Mouse (Mus musculus): Measurements from ENCODE around the gene Ankrd22.

The Ankrd22 gene

DNA sequence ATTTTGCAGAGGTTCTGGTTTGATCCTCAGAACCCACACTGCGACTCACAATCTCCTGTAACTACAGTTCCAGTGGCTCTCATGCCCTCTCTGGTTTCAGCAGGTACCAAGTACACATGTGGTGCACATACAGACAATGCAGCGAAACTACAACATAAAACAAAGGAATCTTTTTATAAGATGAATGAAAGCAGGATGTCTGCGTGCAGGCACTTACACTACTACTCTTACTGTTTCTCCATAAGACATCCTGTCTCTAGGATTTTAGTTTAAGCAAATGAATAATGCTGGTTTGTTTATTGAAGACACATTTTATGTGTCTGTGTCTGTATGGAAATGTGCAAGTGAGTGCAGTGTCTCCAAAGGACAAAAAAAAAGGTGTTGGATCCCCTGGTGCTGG, 15.4 kb upstream of the Ankrd22 start:
- DNase-seq (ENCODE audit: low spot score in 2 of 2) = no peak

DNA sequence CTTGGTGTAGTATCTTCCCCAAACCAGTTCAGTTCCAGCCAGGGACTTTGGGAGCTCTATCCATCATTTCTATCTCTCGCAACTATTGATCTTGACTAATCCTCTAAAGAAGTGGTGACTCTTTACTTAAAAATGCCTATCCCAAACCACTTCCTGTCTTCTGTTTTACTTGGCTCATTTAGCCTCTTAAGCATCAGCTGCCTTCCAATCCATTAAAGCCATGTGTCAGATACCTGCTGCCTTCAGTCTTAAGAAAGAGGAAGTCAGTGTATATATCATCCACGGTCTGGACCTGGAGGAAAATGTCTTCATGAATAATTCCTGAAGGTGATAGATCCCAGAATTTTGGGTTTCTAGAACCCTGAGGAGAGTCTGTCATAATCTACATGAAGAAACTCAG, 14.5 kb upstream of the Ankrd22 start:
- DNase-seq (ENCODE audit: low spot score in 2 of 2) = no peak

DNA sequence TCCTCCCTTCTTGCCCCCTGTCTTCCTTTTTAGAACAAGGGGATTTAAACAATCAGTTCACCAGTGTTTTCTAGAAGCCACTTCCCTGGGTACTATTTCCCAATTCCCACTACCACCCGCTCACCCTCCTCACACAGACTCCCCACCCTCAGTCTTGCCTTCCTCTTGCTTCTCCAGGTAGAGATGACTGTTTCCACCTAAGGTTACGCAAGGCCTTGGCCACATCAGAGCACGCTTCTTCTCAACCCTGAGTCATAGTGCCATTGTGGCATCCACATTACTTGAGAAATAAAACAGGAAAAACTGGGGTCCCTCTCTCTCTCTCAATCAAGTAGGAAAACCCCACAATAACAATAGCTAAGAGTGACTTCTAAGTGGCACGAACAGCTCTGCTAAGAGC, 13.3 kb upstream of the Ankrd22 start:
- no peak for DNase-seq (ENCODE audit: low spot score in 2 of 2)

DNA sequence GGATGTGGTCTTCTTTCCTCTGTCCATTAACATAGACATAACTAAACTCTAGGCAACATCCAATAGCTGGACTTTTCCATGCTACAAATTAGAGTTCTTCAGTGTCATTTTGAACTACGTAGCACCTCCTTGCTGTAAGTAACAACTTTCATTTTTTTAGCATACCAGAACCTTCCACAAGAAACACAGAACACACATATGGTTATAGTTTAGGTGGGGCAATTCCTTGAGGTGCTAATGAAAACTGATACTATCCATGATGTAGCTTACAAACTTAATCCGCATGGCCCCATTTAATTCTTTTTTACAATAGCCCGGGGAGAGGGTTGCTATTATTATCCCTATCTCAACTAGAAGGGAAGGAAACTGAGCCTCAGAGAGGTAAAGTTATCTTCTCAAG, 8.2 kb upstream of the Ankrd22 start:
- no peak for DNase-seq (ENCODE audit: low spot score in 2 of 2)

DNA sequence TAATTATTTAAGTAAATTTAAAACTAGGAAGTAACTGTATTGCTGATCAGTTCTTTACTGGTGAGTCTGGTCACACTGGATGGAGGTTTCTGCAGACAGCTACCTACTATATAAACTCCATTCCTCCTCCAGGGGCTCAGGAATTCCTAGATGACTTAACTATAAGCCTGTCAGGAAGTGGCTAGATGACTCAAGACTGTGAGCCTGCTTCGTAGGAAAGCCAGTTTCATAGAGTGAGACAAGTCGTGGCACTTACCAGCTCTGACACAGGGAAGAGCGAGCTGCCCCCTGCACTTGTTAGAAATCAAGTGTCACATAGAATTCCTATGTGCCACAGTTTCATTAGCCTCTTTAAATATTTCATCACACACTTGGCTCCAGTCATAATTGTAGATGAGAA, 5.3 kb upstream of the Ankrd22 start:
- no peak for DNase-seq (ENCODE audit: low spot score in 2 of 2)

DNA sequence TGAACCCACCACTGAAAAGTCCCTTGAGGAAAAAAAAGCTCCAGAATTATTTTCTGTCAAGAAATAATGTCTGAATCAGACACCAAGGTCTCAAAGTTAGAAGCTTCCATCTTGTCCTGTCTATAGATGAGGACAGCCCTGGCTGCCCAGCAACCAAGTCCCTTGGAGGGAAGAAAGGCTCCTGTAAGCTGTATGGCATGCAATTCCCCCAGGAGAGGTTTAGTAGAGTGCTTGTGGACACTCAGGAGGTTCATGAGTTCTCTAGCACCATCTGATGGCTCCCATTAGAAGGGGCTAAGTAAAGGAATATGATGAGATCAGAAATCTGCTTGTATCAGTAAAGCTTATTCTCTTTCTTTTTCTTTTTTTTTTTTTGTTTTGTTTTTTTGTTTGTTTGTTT, 3.3 kb upstream of the Ankrd22 start:
- DNase-seq (ENCODE audit: low spot score in 2 of 2) = no peak

DNA sequence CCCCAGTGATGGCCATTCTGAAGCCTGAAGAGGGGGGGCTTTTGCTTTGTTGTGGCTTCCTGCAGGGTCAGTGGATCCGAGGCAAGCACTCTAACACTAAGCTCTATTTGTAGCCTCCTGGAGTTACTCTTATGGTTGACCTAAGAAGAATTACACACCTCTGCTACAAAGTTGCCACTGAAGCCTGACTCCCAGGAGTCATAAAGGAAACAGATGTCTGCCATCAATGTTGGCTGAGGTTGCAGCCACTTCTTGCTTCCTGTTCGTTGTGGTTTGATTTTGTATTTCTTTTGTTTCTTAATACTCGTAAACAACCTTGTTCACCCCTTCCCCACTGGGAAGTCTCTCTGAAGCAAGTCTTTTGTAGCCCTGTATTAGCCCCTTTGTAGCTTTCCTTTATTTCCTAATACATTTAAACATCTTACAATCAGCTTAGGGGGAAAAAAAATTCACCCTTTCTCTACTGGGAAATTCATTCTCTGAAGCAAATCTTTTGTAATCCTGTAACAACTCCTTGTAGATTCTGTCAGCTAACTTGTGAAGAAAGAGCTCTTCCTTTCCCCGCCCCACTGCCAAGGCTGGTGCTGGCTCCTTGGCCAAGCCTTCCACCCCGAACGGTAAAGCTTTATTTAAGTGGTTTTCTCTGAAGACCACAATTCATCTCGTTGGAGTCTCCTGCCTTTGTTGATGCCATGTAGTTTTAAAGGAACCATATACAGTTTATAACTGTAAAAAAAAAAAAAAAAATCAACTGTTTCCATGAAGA, 2.2 kb upstream of the Ankrd22 start:
- DNase-seq (ENCODE audit: low spot score in 2 of 2) = no peak

DNA sequence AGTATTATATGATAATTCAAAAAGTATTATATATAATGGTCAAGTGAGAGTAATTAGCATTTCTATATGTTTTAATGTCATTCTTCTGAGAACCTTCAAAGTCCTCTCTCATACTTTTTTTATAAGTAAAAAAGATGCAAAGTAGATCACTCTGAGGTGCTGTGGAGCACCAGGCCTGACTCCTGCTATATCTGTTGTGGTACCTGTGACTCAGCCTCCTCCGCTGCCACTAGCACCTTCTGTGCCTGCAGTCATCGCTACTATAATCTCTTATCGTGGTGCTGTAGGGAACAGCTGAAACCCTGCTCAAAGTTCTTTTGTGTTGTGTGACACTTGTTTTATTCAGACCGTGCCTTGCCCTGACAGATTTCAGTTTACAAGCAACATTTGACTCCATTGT, 533 bp upstream of the Ankrd22 start:
- no peak for DNase-seq (ENCODE audit: low spot score in 2 of 2)

DNA sequence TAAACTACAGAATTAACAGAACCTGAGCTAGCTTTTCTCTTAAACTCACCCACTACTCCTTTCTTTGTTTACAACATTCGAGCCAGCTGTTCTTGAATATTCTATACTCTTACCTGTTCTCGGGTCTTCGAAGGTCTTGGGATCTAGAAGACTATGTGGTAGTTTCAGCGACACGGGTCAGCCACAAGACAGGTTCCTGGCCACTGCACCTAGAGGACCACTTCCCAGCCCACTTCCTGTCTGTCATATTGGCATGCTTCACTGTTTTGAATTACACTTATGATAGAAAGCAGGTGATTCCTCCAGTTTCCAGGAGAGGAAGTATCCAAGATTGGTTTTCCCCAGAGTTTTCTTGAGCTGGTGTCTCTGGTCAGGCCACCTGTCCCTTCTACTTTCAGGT, 3.2 kb downstream of the Ankrd22 start:
- DNase-seq (ENCODE audit: low spot score in 2 of 2) = no peak

DNA sequence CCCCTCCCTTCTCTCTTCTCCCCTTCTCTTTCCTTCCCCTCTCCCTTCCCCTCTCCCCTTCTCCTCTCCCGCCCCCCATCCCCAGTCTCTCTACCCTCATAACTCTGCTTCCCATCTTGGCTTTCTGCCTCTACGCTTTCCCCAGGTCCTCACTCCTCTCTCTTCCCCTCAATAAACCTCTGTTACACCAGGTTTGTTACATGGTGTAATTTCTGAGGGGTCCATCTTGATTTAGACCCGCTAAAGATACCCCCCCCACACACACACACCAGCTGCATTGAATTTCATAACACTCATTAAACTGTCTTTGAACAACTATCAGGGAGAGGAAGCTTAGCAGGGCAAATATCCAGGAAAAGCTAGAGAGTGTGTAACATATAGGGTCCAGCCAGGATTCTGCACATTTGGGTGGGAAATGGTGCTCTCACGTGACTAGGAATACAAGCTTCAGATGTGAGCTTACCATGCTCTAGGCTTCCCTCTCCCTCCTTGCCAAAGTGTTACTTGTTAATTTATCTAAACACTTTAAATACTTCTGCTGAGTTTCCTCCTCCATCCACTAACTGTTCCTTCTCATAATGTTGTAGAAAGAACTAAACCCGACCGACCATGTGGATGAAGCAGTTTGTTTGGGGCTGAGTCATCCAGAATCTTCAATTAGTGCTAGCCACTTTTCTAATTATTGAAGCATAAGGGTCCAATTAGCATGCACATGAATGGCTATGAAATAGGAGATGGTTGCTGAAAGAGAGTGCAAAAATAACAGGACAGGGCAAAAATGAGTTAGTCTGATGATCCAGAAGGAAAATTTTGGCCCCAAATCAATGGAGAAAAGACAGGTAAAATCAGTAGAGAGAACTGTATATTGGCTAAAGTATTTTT, 12.3 kb downstream of the Ankrd22 start:
- DNase-seq (ENCODE audit: low spot score in 2 of 2) = no peak

DNA sequence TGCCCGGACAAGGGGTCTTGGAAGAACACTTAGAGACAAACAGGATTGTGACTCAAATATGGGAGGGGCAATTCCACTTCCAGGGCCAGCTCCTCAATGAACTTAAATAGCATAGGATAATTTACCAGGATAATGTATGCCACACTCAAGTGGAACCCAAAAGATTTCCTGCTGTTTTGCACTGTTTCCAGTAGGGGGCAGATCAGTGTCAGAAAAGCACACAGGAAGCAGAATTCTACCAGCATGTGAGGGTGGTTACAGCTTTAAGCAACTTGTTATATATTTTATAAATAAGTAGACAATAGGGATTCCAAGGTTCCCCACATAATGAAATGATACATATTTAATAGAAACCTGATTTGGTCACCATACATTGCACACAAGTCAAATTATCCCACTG, 13.9 kb downstream of the Ankrd22 start:
- DNase-seq (ENCODE audit: low spot score in 2 of 2) = no peak

DNA sequence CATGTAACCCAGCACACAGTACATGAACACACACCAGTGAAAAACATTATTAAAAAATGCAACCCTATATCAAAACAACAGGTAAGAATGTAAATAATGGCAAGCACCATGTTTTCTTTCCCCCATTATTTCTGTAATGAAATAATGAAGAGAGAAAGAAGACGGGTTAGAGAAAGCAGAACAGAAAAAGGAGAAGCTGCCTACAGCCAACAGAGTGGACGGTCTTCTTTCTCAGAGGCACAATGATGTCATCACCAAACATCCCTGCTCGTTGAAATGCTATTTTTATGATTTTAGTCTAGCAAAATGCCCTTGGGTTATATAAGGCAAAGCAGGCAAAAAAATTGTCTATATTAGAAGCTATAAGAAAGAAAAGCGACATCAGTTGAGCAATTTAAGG, 17.4 kb downstream of the Ankrd22 start:
- DNase-seq (ENCODE audit: low spot score in 2 of 2) = no peak

DNA sequence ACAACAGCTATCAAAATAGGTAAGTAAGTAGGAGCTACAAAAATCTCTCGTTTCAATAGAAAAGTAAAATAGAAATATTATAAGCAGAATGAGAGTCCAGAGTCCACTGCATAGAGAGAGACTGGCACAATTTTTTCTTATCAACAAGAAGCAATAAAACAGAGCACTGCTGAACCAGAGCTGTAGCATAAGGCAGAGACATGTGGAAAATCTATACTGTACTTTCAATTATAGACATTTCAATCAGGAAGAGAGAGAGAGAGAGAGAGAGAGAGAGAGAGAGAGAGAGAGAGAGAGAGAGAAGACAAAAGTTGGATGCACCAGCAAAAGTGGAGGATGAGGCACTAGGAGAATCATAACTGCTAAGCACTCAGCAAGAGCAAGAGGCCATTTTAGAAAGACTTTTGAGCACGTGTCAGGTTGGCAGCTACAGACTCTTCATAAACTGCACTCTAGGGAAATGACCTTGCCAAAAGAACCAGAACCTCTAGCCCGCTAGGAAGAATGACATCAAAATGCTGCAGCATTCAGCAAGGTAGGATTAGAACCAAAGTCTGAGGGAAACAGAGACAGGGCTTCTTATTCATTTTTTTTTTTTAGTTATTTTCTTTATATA, 26.3 kb downstream of the Ankrd22 start:
- no peak for DNase-seq (ENCODE audit: low spot score in 2 of 2)

DNA sequence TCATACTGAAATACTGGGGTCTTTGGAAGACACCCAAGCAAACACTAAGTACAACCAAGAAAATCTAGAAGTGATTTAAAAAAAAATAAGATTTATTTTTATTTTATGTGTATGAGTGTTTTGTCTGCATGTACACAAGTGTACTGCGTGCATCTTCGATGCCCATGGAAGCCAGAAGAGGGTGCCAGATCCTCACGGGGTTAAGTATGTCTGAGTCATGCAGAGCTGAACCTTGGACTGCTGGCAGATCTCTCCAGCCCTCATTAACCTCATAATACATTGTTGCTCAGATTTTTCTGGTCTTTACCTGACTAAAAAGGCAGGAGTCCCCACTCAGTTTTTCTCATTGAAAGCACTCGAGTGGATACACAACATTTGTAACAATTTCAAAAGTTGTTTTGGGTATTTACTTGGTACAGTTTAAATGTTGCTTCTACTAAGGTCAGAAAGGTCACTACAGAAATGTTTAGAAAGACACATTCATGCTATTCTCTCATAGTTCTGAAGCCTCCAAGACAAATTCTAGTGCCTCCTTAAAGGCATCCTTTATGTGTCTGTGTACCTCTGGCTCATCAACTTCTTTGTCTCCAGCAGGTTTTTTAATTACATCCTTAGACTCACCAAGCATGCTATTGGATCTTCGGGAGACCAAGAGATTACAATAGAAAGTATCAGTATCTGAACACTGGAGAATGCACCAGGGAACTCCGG, 27.0 kb downstream of the Ankrd22 start:
- no peak for DNase-seq (ENCODE audit: low spot score in 2 of 2)

DNA sequence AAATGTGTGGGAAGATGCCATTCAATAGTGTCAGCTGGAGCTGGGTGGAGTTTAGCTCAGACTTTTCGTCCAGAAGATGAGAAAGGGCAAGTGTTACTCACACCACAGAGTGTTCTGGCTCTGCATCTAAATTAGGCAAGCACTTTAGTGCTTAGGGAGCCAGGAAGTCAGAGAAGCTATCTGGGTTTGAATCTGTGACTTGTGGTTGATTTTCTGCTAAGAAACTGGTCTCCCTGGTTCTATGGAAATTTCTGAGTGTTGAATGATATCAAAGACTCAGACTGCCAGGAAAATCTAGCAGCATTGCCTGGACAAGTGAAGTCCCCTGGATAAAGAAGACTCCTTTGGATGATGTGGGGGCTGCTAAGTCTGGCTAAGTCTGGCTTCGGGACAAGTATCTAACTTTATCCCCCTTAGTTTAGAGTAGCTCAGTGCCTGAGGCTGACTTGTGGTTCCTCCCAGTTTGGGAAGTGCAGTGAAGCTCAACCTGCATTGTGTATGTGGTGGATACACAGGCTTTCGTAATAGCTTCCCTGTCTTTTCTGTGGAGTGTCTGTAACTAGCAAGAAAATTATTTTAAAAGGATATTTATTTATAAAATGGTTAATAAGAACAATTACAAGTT, 45.6 kb downstream of the Ankrd22 start:
- DNase-seq (ENCODE audit: low spot score in 2 of 2) = no peak

DNA sequence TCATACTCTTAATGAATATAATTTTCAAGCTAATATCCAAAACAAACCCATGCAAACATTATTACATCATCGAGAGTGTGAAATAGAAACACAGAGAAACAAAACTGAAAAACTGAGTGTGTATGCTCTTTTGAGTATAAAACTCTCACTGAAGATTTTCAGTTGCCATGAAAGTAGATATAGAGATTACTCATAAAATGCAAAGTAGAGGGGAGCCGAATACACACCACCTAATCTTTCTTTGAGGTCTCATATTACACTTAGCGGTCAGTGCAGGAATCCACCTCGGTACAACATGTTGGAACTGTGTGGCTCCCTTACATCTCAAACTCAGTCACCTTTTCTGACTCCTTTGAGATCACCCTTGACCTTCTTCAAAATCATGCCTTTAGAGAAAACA, 46.2 kb downstream of the Ankrd22 start:
- DNase-seq (ENCODE audit: low spot score in 2 of 2) = no peak

DNA sequence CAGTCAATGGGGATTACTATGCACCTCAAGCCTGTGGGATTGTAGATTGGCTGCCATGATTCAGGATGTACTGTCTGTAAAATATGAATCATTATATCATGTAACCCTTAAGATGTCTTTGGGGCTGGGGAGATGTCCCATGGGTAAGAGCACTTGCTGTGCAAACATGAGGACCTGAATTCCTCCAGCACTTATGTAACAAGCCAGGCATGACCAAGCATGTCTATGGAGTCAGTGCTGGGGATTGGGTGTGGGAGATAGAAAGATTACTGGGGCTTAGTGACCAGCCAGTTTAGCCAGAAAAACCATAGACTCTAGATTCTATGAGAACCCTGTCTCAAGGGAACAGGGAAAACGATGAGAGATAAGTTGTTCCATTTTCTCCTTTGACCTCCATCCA, 46.8 kb downstream of the Ankrd22 start:
- DNase-seq (ENCODE audit: low spot score in 2 of 2) = no peak

DNA sequence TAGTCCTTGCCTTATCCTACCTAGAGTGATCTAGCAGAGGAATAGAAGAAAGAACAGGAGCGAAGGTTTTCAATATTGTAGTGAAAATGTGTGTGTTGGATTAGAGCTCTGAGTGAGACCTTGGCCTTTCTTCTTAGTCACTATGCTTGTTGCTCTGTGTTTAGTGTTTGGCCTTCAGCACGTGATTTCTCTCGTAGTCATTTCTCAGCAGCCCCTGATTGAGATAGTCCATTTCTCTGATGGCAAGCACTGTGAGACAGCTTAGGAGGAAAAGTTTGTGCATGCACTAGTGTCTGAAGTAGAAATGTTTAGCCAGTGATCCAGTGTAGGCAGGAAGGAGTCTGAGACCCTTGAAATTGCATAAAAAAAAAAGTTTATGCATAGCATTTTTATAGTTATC, 61.0 kb downstream of the Ankrd22 start:
- DNase-seq (ENCODE audit: low spot score in 2 of 2) = no peak

DNA sequence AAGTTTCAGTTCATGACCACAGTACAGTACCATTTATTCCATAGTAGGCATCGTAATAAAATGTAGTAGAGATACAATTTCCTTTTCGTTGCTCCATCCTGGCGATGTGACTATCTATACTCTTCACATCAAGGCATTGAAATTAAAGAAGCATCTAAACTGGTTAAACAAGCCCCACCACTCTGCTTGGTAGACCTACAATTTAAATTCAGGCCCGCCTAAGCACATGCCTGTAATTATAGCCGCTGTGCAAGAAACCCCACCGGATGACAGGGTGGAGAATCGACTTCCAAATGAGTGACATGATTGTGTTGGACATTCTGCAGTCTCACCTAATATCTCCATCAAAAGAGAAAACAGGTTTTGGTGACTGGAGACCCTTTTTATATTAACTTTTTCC, 64.0 kb downstream of the Ankrd22 start:
- DNase-seq (ENCODE audit: low spot score in 2 of 2) = no peak

DNA sequence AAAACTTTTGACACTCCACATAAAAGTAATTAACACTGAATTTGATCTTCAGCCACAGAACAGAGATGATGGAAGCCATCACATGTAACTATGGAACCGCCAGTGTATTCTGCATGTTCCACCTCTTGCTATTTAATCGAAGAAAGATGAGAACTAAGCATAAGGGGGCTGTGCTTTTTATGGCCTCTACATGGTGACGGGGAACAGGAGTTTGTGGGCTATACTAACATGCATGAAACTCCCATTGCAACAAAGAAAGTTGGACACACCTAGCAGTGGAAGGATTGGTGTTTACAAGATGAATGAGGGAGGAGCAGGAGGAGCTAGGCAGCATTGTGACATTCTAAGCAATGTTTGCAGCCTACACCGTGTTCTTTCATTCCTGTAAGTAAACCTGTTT, 65.2 kb downstream of the Ankrd22 start, which contains the start of gene Lipm:
Gene Lipm, plus strand, starts transcription at position 301 of the 400 bp plus-strand sequence.
- DNase-seq (ENCODE audit: low spot score in 2 of 2) = no peak

DNA sequence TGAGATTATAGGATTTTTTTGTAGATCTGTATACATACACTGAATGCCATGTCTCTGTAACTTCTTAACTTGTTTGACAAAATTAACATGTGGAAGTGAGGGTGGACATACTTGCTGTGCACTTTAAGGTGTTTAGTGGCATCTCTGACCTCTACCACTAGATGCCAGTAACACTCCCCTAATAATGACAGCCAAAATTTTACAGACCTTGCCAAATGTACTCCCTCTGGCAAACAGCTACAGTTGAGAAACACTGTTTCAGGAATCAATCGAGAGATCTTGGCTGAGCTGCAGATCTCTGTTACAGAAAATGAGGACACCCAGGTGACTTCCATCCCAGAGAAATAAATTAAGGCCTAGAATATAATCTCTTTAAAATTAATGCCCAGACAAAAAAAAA, 69.6 kb downstream of the Ankrd22 start:
- no peak for DNase-seq (ENCODE audit: low spot score in 2 of 2)

DNA sequence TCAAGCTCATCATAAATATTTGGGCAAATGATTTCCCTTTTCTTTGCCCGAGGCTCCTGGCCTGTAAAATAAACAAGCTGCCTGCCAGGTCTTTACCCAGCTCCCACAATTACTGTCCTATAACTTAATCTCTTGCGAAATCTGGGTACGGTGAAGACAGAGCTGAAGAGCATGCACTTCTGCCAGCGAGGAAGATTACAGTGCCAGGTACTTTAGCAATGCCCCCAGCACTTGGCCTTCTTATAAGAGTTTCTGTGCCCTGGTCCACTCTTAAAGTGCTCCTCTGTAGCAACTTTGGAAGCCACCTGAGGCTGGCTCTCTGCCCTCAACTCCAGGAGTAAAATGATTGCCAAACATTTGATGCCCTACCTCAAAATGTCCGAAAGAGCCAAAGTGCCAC, 70.5 kb downstream of the Ankrd22 start:
- DNase-seq (ENCODE audit: low spot score in 2 of 2) = no peak
